Mouse (Mus musculus) ES-E14 (cell line): ENCODE measurements around the gene 1700020N01Rik.

ENCODE experiments used
- CHD2 ChIP-seq: IDR thresholded peaks from 2 replicates; pipeline ENCODE4 v1.6.1; 2014; ENCODE audit warnings: mild to moderate bottlenecking, low read depth, low read length, inconsistent platforms
- HCFC1 ChIP-seq: IDR thresholded peaks from 2 replicates; pipeline ENCODE4 v1.6.1; 2012; ENCODE audit warnings: low read length, inconsistent platforms, borderline replicate concordance; ENCODE audit not compliant: insufficient read depth
- MAFK ChIP-seq: IDR thresholded peaks from 2 replicates; pipeline ENCODE4 v1.6.1; 2014; ENCODE audit warnings: mild to moderate bottlenecking, low read depth, low read length, inconsistent platforms; ENCODE audit not compliant: insufficient read depth

GRCm38 (mm10) chr10:21628555-21628954 lies 35.6 kb downstream of the 1700020N01Rik start:
- no peak for TF ChIP-seq CHD2
- no peak for TF ChIP-seq HCFC1
- no peak for TF ChIP-seq MAFK
